Mouse (Mus musculus): ENCODE data around the gene Pou1f1. TPM values are rescaled to one million over a fixed set of nuclear protein-coding genes. Genes with fewer than 3 reads are reported as not detected.

The Pou1f1 gene
- polyA plus RNA-seq (2015; fragmentation: Nextera tagmentation; extraction: Ambion mirVana) = 0.09 TPM in 1 of 2 replicates, not detected in the other

DNA sequence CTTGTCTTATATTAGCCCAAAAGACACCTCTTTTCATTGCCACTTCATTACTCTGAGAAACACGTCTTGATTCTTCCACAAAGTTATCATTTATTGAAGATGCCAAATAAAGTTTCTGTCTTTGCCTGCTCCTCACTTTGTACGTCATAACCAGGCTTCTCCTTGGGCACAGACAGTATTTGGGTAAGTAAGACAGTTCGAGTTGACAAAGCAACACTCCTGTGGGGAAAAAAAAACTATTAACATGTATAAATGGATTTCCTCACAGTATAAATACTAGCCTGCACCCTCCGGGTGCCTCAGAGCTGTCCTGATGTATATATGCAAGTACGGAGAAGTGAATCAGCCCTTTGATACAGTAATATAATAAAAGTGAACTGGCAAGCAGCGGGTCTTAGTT lies at the start of gene Pou1f1:
Gene Pou1f1 (plus strand): TSS at position 301 of the 400 bp plus-strand sequence.
- Histone ChIP-seq H3K27ac (no peak within 1 kb of the TSS), H3K9me3 (replicated peaks) (no peaks in the 10 kb centered on the region), H3K4me1 (no peaks in the 10 kb centered on the region), H3K9ac (no peak within 1 kb of the TSS), H3K4me3 (replicated peaks) (no peak within 1 kb of the TSS), H3K4me2 (no peak within 1 kb of the TSS), H3K36me3 (no peaks in the 10 kb centered on the region), H3K27me3 (no peaks in the 10 kb centered on the region)
- WGBS = 79% methylated on average over 6 of the region's 6 CpGs
- no peak for ATAC-seq (replicated peaks; ENCODE audit: low FRiP score)

DNA sequence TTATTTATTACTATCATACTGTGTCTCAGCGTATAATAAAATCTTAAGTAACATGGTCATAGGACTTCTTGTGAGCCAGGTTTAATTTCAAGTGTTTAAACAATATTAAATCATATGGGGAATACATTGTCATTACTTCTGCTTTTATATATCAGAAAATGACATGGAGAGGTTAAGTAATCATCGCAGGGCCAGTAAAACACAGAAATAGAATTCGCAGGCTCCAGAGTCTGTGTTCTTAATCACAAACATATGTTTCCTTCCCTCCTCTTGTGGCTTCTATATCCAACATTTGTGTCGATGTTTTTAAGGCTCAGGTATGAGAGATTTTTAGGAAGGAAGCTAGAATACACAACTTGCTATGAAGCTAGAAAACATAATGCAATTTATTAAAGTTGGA lies 49.7 kb upstream of the Pou1f1 start:
- 55% methylated on average over 4 of the region's 4 CpGs for WGBS
- no peaks in the 10 kb centered on the region for H3K36me3 ChIP-seq
- ATAC-seq (replicated peaks; ENCODE audit: low FRiP score) = no peak

GRCm38 (mm10) chr16:65472472-65473001 lies 47.8 kb upstream of the Pou1f1 start:
- Histone ChIP-seq H3K9ac (no peak overlapping the region), H3K4me1 (no peaks in the 10 kb centered on the region), H3K9me3 (replicated peaks) (no peaks in the 10 kb centered on the region), H3K4me2 (no peak overlapping the region), H3K27me3 (no peaks in the 10 kb centered on the region), H3K36me3 (no peaks in the 10 kb centered on the region), H3K27ac (no peak overlapping the region), H3K4me3 (replicated peaks) (no peak overlapping the region)
- ATAC-seq (replicated peaks; ENCODE audit: low FRiP score) = 0 out of 2 replicates have a peak, but pooled peaks have one; percentile 58
- 18% methylated on average over 5 of the region's 5 CpGs for WGBS

More for the DNA sequence above, 49.7 kb upstream of the Pou1f1 start:
- Histone ChIP-seq H3K4me3 (replicated peaks) (no peak overlapping the region), H3K9me3 (replicated peaks) (no peaks in the 10 kb centered on the region), H3K27me3 (no peaks in the 10 kb centered on the region), H3K9ac (no peak overlapping the region), H3K4me1 (no peaks in the 10 kb centered on the region), H3K4me2 (no peak overlapping the region), H3K27ac (no peak overlapping the region)

DNA sequence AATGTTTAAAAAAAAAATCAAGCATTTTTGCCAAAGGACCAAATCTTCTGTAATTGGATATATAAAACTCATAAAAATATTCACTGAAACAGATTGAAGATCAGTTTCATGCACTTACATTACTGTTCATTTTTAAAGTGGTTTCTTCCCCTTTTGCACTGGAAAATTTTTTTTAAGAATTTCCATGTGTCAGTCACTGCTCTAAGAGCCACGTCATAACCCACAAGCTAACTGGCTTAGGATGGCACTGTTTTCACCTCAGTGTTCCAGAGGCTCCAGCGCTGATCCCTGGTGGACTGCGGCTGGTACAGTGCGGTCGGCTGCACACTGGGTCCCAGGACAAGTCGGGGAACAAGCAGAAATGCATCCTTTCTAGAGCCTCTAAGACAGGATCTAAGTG lies 34.6 kb upstream of the Pou1f1 start:
- 90% methylated on average over 6 of the region's 6 CpGs for WGBS
- no peak for ATAC-seq (replicated peaks; ENCODE audit: low FRiP score)
- Histone ChIP-seq H3K27ac (no peak overlapping the region), H3K36me3 (no peaks in the 10 kb centered on the region), H3K9me3 (replicated peaks) (no peaks in the 10 kb centered on the region), H3K4me1 (no peaks in the 10 kb centered on the region), H3K27me3 (no peaks in the 10 kb centered on the region), H3K4me3 (replicated peaks) (no peak overlapping the region), H3K4me2 (no peak overlapping the region), H3K9ac (no peak overlapping the region)

DNA sequence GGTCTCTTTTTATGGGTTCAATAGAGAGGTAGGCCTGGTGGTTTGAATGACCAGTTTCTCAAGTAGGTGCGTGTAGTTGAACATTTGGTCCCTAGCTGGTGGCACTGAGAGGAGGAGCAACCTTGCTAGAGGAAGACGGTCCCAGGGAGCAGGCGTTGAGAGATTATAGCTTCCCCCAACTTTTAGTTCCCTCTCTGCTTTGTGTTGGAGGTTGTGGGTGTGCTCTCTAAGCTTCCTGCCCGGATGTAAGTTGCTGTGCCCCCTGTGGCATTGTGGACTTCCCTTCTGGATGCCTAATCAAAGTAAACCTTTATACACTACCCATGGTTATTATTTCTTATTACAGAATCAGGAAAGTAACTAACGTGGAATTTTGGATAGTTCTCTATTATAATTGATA lies 24.3 kb upstream of the Pou1f1 start:
- Histone ChIP-seq H3K27me3 (no peaks in the 10 kb centered on the region), H3K4me3 (replicated peaks) (no peak overlapping the region), H3K36me3 (no peaks in the 10 kb centered on the region), H3K9ac (no peak overlapping the region), H3K9me3 (replicated peaks) (no peaks in the 10 kb centered on the region), H3K4me1 (no peaks in the 10 kb centered on the region), H3K27ac (no peak overlapping the region), H3K4me2 (no peak overlapping the region)
- no peak for ATAC-seq (replicated peaks; ENCODE audit: low FRiP score)
- WGBS = 62% methylated on average over 5 of the region's 5 CpGs

DNA sequence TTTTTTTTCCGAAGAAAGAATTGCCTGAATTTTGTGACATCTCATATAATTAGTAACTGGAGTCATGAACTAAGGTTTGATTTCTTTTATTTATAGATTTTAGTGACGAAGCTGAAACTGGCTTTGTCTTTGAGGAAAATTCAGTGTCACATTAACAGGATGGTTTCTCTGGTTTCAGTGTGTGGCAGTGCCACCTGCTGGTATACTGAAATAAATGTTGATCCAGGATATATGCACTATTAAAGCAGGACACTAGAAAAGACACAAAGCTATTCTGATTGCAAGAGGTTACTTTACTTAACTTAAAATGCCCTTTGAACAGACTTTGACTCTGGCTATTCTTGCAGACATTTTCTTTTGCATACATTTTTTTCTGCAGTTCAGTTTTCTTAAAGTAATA lies 23.3 kb upstream of the Pou1f1 start:
- Histone ChIP-seq H3K36me3 (no peaks in the 10 kb centered on the region), H3K27ac (no peak overlapping the region), H3K4me3 (replicated peaks) (no peak overlapping the region), H3K9ac (no peak overlapping the region), H3K9me3 (replicated peaks) (no peaks in the 10 kb centered on the region), H3K27me3 (no peaks in the 10 kb centered on the region), H3K4me2 (no peak overlapping the region), H3K4me1 (no peaks in the 10 kb centered on the region)
- 30% methylated on average over 2 of the region's 2 CpGs for WGBS
- no peak for ATAC-seq (replicated peaks; ENCODE audit: low FRiP score)

DNA sequence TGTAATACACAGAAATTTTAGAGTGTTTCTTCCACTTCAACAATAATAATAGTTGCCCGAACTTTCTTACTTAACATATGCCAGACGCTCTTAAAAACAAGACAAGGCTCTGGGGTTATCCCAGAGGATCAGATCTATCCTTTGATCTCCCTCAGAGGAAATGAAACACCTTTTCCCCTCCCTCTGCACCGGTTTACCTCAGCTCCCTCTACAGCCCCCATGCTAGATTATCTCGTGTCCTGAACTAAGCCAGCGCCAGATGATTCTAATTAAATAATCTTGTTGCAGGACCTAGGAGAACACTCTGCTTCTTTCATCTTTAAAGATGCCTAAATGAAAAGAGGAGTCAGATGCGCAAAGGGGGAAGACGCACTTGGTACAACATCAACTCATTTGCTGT lies 6.1 kb upstream of the Pou1f1 start:
- no peak overlapping the region for H3K27ac ChIP-seq
- no peaks in the 10 kb centered on the region for H3K27me3 ChIP-seq
- no peaks in the 10 kb centered on the region for H3K36me3 ChIP-seq
- no peaks in the 10 kb centered on the region for H3K9me3 ChIP-seq (replicated peaks)
- ATAC-seq (replicated peaks; ENCODE audit: low FRiP score) = no peak
- H3K4me2 ChIP-seq = no peak overlapping the region
- WGBS = 45% methylated on average over 7 of the region's 7 CpGs
- no peak overlapping the region for H3K4me3 ChIP-seq (replicated peaks)
- no peaks in the 10 kb centered on the region for H3K4me1 ChIP-seq
- H3K9ac ChIP-seq = no peak overlapping the region

DNA sequence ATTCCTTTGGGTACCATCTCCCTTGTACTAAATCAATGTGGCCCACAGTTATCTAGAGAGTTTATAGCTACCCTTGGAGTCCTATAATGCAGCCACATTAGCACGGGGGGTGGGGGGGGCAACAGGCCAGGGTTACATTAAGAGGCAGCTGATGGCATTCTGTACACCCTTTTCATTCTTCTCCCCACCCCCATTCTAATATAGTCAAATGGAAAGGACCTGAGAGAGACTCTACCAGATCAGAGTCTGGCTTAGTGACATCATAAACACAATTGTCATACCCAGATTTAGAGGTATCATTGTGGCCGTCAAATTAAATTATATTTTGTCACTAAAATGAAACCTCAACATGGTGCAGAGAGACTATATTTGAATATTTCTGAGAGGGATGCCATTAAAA lies 5.7 kb downstream of the Pou1f1 start:
- Histone ChIP-seq H3K27ac (no peak overlapping the region), H3K4me2 (no peak overlapping the region), H3K4me1 (no peaks in the 10 kb centered on the region), H3K9me3 (replicated peaks) (no peaks in the 10 kb centered on the region), H3K27me3 (no peaks in the 10 kb centered on the region), H3K9ac (no peak overlapping the region), H3K4me3 (replicated peaks) (no peak overlapping the region), H3K36me3 (no peaks in the 10 kb centered on the region)
- 92% methylated on average over 2 of the region's 2 CpGs for WGBS
- ATAC-seq (replicated peaks; ENCODE audit: low FRiP score) = no peak

GRCm38 (mm10) chr16:65526695-65527094 lies 6.4 kb downstream of the Pou1f1 start:
- Histone ChIP-seq H3K36me3 (no peaks in the 10 kb centered on the region), H3K27me3 (no peaks in the 10 kb centered on the region), H3K4me3 (replicated peaks) (no peak overlapping the region), H3K4me1 (no peaks in the 10 kb centered on the region), H3K27ac (no peak overlapping the region), H3K4me2 (no peak overlapping the region), H3K9me3 (replicated peaks) (no peaks in the 10 kb centered on the region), H3K9ac (no peak overlapping the region)
- ATAC-seq (replicated peaks; ENCODE audit: low FRiP score) = no peak
- 94% methylated on average over 5 of the region's 5 CpGs for WGBS

DNA sequence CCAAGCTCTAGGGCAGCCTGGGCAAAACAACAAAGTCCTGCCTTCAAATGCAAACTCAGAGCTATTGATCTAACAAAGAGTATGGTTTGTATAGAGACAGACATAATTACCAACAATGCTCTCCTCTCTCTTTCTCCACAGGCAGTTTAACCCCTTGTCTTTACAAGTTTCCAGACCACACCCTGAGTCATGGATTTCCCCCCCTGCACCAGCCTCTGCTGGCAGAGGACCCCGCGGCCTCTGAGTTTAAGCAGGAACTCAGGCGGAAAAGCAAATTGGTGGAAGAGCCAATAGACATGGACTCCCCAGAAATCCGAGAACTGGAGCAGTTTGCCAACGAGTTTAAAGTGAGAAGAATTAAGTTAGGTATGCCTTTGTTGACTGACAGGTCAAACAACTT lies 9.3 kb downstream of the Pou1f1 start:
- ATAC-seq (replicated peaks; ENCODE audit: low FRiP score) = no peak
- H3K36me3 ChIP-seq = no peaks in the 10 kb centered on the region
- no peak overlapping the region for H3K4me2 ChIP-seq
- H3K4me1 ChIP-seq = no peaks in the 10 kb centered on the region
- no peaks in the 10 kb centered on the region for H3K27me3 ChIP-seq
- no peaks in the 10 kb centered on the region for H3K9me3 ChIP-seq (replicated peaks)
- H3K9ac ChIP-seq = no peak overlapping the region
- WGBS = 14% methylated on average over 5 of the region's 5 CpGs
- no peak overlapping the region for H3K27ac ChIP-seq
- H3K4me3 ChIP-seq (replicated peaks) = no peak overlapping the region

DNA sequence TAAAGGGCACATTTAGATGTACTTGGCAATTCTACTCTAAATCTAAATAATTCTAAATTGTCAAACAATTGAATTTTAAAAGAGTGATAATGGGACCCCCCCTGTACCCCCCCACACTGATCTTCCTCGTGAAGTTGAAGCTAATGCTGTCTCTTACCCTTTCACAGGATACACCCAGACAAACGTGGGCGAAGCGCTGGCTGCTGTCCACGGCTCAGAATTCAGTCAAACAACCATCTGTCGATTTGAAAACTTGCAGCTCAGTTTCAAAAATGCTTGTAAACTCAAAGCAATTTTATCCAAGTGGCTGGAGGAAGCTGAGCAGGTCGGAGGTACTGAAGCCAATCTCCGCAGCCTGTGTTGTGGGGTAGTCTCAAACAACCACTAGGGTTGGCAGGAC lies 11.4 kb downstream of the Pou1f1 start:
- WGBS = 64% methylated on average over 8 of the region's 8 CpGs
- Histone ChIP-seq H3K9ac (no peak overlapping the region), H3K4me2 (no peak overlapping the region), H3K27ac (no peak overlapping the region), H3K27me3 (no peaks in the 10 kb centered on the region), H3K9me3 (replicated peaks) (no peaks in the 10 kb centered on the region), H3K4me3 (replicated peaks) (no peak overlapping the region), H3K4me1 (no peaks in the 10 kb centered on the region), H3K36me3 (no peaks in the 10 kb centered on the region)
- no peak for ATAC-seq (replicated peaks; ENCODE audit: low FRiP score)

GRCm38 (mm10) chr16:65533315-65533999 lies 13.1 kb downstream of the Pou1f1 start:
- Histone ChIP-seq H3K9ac (no peak overlapping the region), H3K4me2 (no peak overlapping the region), H3K4me1 (no peaks in the 10 kb centered on the region), H3K9me3 (replicated peaks) (no peaks in the 10 kb centered on the region), H3K27me3 (no peaks in the 10 kb centered on the region), H3K4me3 (replicated peaks) (no peak overlapping the region), H3K27ac (no peak overlapping the region), H3K36me3 (0 out of 2 replicates have a peak, but pooled peaks cover 4% of the 10 kb centered on the region)
- 30% methylated on average over 12 of the region's 12 CpGs for WGBS
- ATAC-seq (replicated peaks; ENCODE audit: low FRiP score) = no peak

Data from kidney, embryonic 15.5 days (tissue).